Mouse (Mus musculus) retina, adult 2 months (tissue): ENCODE data around the gene Slc17a6.
"Not testable (repeated sequence)": the region's sequence is repeated elsewhere in the genome, so short reads cannot be mapped to it uniquely, and the experiment has no call there.

ENCODE experiments used
- DNase-seq: peaks from one replicate; pipeline ENCODE4 v3.0.0-alpha.2; 2012; ENCODE audit warnings: low read depth, low spot score

Gene Slc17a6

DNA sequence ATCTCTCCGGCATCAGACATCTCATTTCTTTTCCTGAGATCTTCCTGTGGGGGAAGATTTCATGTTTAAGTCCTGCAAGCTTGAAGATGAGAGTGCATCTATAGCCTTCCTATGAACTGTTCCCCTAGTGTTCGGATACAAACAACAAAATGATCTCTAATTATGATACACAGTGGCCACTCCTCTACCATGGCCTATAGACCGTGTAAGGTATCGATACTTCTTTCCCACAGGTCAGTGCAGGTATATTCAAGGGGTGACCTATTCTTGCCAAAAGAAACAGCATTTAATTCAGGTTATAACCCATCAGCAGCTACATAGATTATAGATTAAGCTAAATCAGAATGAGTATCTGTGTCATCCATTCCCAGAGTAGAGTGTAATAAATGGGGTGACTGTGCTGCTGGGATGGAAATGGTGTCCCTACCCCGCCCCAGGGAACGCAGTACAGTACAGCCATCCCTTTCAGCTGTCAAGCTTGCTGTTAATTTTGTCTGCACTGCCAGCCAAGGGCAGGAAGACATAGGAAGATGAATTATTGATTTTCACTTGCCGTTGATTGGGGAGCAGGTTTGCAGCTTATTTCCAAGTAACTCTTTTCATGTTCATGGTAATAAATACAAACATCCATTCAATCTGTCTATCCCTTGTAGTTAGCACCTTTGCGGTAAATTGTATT, 71.9 kb downstream of the Slc17a6 start:
- DNase-seq: no peak

GRCm38 (mm10) chr7:51694452-51694851, 72.6 kb downstream of the Slc17a6 start:
- DNase-seq: no peak

DNA sequence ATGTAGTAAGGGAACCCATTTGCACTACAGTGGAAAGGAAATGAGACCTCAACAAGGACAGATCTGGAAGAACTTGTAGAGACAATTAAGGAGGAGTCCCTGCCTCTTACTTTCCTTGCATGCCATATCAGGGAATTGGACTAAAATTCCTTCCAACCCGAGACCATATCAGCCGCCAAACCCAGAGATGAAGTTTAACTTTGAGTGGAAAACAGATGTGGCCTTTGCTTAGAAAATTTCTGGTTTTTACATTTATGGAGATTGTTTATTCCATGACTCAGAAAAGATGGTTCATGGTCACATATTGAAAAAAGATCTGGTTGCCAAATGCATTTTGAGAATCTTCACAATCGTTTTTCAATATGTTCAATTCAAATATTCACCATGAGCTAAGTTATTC, 87.7 kb downstream of the Slc17a6 start:
- no peak for DNase-seq

DNA sequence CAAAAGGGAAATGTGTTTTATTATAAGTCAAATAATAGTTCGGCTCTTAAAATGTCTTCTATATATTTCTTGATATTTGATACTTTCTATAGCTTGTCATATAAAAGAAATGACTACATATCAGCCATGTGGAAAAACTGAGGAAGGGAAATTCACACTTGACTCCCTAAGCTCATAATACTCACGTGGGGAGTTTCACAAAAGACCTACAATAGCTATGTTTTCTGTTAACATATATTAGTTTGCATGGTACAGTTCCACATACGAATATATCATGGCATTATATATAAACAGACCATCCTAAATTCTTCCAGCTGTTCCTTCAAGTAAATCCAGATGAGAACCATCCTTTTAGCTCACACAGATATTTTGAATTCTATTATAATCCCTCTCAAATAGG, 88.5 kb downstream of the Slc17a6 start:
- DNase-seq: not testable (repeated sequence)

- DNase-seq: no peak
These were observed 94.0 kb downstream of the Slc17a6 start for GRCm38 (mm10) chr7:51715771-51716170.
